Mouse (Mus musculus): Measurements from ENCODE around the gene Mprip. TPM values are rescaled to one million over a fixed set of nuclear protein-coding genes. Genes with fewer than 3 reads are reported as not detected.

Mprip gene
- polyA plus RNA-seq, 1 experiment from 2014 or later = 71.5 TPM

- H3K4me3 ChIP-seq (replicated peaks; ENCODE audit: low read length) = peak within 1 kb of the TSS; percentile 44
- under 1% methylated on average over 50 of the region's 51 CpGs for WGBS
- peak within 1 kb of the TSS; percentile 95 for H3K4me2 ChIP-seq (replicated peaks)
- no peaks in the 10 kb centered on the region for H3K27me3 ChIP-seq (ENCODE audit: control insufficient read depth, insufficient read depth, low read length)
- peaks cover 20% of the 10 kb centered on the region for H3K36me3 ChIP-seq (replicated peaks; ENCODE audit: control insufficient read depth, insufficient read depth)
- H3K9ac ChIP-seq = peak within 1 kb of the TSS; percentile 64
- H3K27ac ChIP-seq = no peak within 1 kb of the TSS
- ATAC-seq (ENCODE audit: low FRiP score) (peak; percentile 75), DNase-seq (ENCODE audit: low spot score) (peak; percentile 33)
- H3K4me1 ChIP-seq (replicated peaks; ENCODE audit: control insufficient read depth, insufficient read depth, low read length) = 0 out of 2 replicates have a peak, but pooled peaks cover 5% of the 10 kb centered on the region
- H3K9me3 ChIP-seq (ENCODE audit: control insufficient read depth, low read length) = no peaks in the 10 kb centered on the region
Observed at GRCm38 (mm10) chr11:59787199-59787781, 126.2 kb downstream of the Mprip start, which contains the start of gene Pld6. Gene Pld6 (minus strand): TSS chr11:59787645.

GRCm38 (mm10) chr11:59789311-59789710 lies 128.2 kb downstream of the Mprip start:
- no peak overlapping the region for H3K27ac ChIP-seq
- ATAC-seq (ENCODE audit: low FRiP score) = no peak
- 92% methylated on average over 1 of the region's 1 CpGs for WGBS
- H3K4me3 ChIP-seq (replicated peaks; ENCODE audit: low read length) = no peak overlapping the region
- H3K9ac ChIP-seq = no peak overlapping the region
- no peaks in the 10 kb centered on the region for H3K27me3 ChIP-seq (ENCODE audit: control insufficient read depth, insufficient read depth, low read length)
- H3K4me2 ChIP-seq (replicated peaks) = no peak overlapping the region
- H3K9me3 ChIP-seq (ENCODE audit: control insufficient read depth, low read length) = no peaks in the 10 kb centered on the region
- H3K4me1 ChIP-seq (replicated peaks; ENCODE audit: control insufficient read depth, insufficient read depth, low read length) = 0 out of 2 replicates have a peak, but pooled peaks cover 5% of the 10 kb centered on the region
- no peak for DNase-seq (ENCODE audit: low spot score)
- peaks cover 38% of the 10 kb centered on the region for H3K36me3 ChIP-seq (replicated peaks; ENCODE audit: control insufficient read depth, insufficient read depth)

- DNase-seq (ENCODE audit: low spot score) (no peak), ATAC-seq (ENCODE audit: low FRiP score) (no peak)
- Histone ChIP-seq H3K4me1 (replicated peaks; ENCODE audit: control insufficient read depth, insufficient read depth, low read length) (no peaks in the 10 kb centered on the region), H3K36me3 (replicated peaks; ENCODE audit: control insufficient read depth, insufficient read depth) (peaks cover 79% of the 10 kb centered on the region), H3K4me2 (replicated peaks) (no peak overlapping the region), H3K4me3 (replicated peaks; ENCODE audit: low read length) (no peak overlapping the region), H3K27me3 (ENCODE audit: control insufficient read depth, insufficient read depth, low read length) (no peaks in the 10 kb centered on the region), H3K9me3 (ENCODE audit: control insufficient read depth, low read length) (no peaks in the 10 kb centered on the region), H3K27ac (no peak overlapping the region), H3K9ac (no peak overlapping the region)
- 89% methylated on average over 6 of the region's 6 CpGs for WGBS
Observed at GRCm38 (mm10) chr11:59793390-59793789, 132.3 kb downstream of the Mprip start.

- 93% methylated on average over 10 of the region's 10 CpGs for WGBS
- ATAC-seq (ENCODE audit: low FRiP score) = no peak
- H3K36me3 ChIP-seq (replicated peaks; ENCODE audit: control insufficient read depth, insufficient read depth) = peaks cover 100% of the 10 kb centered on the region
- DNase-seq (ENCODE audit: low spot score) = no peak
- no peak overlapping the region for H3K4me2 ChIP-seq (replicated peaks)
- no peaks in the 10 kb centered on the region for H3K27me3 ChIP-seq (ENCODE audit: control insufficient read depth, insufficient read depth, low read length)
- no peak overlapping the region for H3K9ac ChIP-seq
- no peak overlapping the region for H3K27ac ChIP-seq
- no peaks in the 10 kb centered on the region for H3K9me3 ChIP-seq (ENCODE audit: control insufficient read depth, low read length)
- no peak overlapping the region for H3K4me3 ChIP-seq (replicated peaks; ENCODE audit: low read length)
- no peaks in the 10 kb centered on the region for H3K4me1 ChIP-seq (replicated peaks; ENCODE audit: control insufficient read depth, insufficient read depth, low read length)
Observed at GRCm38 (mm10) chr11:59800412-59800811, 139.3 kb downstream of the Mprip start.

GRCm38 (mm10) chr11:59801881-59802280 lies 140.8 kb downstream of the Mprip start:
- WGBS = 96% methylated on average over 8 of the region's 8 CpGs
- no peak overlapping the region for H3K9ac ChIP-seq
- no peak overlapping the region for H3K4me2 ChIP-seq (replicated peaks)
- H3K4me1 ChIP-seq (replicated peaks; ENCODE audit: control insufficient read depth, insufficient read depth, low read length) = no peaks in the 10 kb centered on the region
- DNase-seq (ENCODE audit: low spot score) (no peak), ATAC-seq (ENCODE audit: low FRiP score) (no peak)
- H3K36me3 ChIP-seq (replicated peaks; ENCODE audit: control insufficient read depth, insufficient read depth) = peaks cover 100% of the 10 kb centered on the region
- H3K4me3 ChIP-seq (replicated peaks; ENCODE audit: low read length) = no peak overlapping the region
- no peaks in the 10 kb centered on the region for H3K27me3 ChIP-seq (ENCODE audit: control insufficient read depth, insufficient read depth, low read length)
- H3K9me3 ChIP-seq (ENCODE audit: control insufficient read depth, low read length) = no peaks in the 10 kb centered on the region
- no peak overlapping the region for H3K27ac ChIP-seq

- Histone ChIP-seq H3K27me3 (ENCODE audit: control insufficient read depth, insufficient read depth, low read length) (no peaks in the 10 kb centered on the region), H3K4me1 (replicated peaks; ENCODE audit: control insufficient read depth, insufficient read depth, low read length) (peaks cover 5% of the 10 kb centered on the region), H3K9ac (no peak overlapping the region), H3K27ac (no peak overlapping the region), H3K4me2 (replicated peaks) (no peak overlapping the region), H3K9me3 (ENCODE audit: control insufficient read depth, low read length) (no peaks in the 10 kb centered on the region), H3K4me3 (replicated peaks; ENCODE audit: low read length) (no peak overlapping the region), H3K36me3 (replicated peaks; ENCODE audit: control insufficient read depth, insufficient read depth) (peaks cover 95% of the 10 kb centered on the region)
- 94% methylated on average over 14 of the region's 14 CpGs for whole genome bisulfite sequencing
- DNase-seq (ENCODE audit: low spot score) (no peak), ATAC-seq (ENCODE audit: low FRiP score) (no peak)
Observed at GRCm38 (mm10) chr11:59803516-59803915, 142.4 kb downstream of the Mprip start.

- Histone ChIP-seq H3K4me3 (replicated peaks; ENCODE audit: low read length) (no peak overlapping the region), H3K27me3 (ENCODE audit: control insufficient read depth, insufficient read depth, low read length) (no peaks in the 10 kb centered on the region), H3K9ac (no peak overlapping the region), H3K4me1 (replicated peaks; ENCODE audit: control insufficient read depth, insufficient read depth, low read length) (peaks cover 9% of the 10 kb centered on the region), H3K9me3 (ENCODE audit: control insufficient read depth, low read length) (no peaks in the 10 kb centered on the region), H3K36me3 (replicated peaks; ENCODE audit: control insufficient read depth, insufficient read depth) (peaks cover 84% of the 10 kb centered on the region), H3K27ac (no peak overlapping the region), H3K4me2 (replicated peaks) (no peak overlapping the region)
- ATAC-seq (ENCODE audit: low FRiP score) = no peak
- 94% methylated on average over 22 of the region's 22 CpGs for WGBS
- no peak for DNase-seq (ENCODE audit: low spot score)
Observed at GRCm38 (mm10) chr11:59804409-59805110, 143.5 kb downstream of the Mprip start.

- Histone ChIP-seq H3K9ac (no peak overlapping the region), H3K36me3 (replicated peaks; ENCODE audit: control insufficient read depth, insufficient read depth) (peaks cover 77% of the 10 kb centered on the region), H3K4me3 (replicated peaks; ENCODE audit: low read length) (no peak overlapping the region), H3K4me2 (replicated peaks) (no peak overlapping the region), H3K4me1 (replicated peaks; ENCODE audit: control insufficient read depth, insufficient read depth, low read length) (peaks cover 9% of the 10 kb centered on the region), H3K27ac (no peak overlapping the region), H3K27me3 (ENCODE audit: control insufficient read depth, insufficient read depth, low read length) (no peaks in the 10 kb centered on the region), H3K9me3 (ENCODE audit: control insufficient read depth, low read length) (no peaks in the 10 kb centered on the region)
- no peak for DNase-seq (ENCODE audit: low spot score)
- 92% methylated on average over 1 of the region's 1 CpGs for WGBS
- ATAC-seq (ENCODE audit: low FRiP score) = no peak
Observed at GRCm38 (mm10) chr11:59805256-59805655, 144.2 kb downstream of the Mprip start.

- Histone ChIP-seq H3K4me3 (replicated peaks; ENCODE audit: low read length) (no peak overlapping the region), H3K27me3 (ENCODE audit: control insufficient read depth, insufficient read depth, low read length) (no peaks in the 10 kb centered on the region), H3K9ac (no peak overlapping the region), H3K36me3 (replicated peaks; ENCODE audit: control insufficient read depth, insufficient read depth) (peaks cover 73% of the 10 kb centered on the region), H3K9me3 (ENCODE audit: control insufficient read depth, low read length) (no peaks in the 10 kb centered on the region), H3K4me1 (replicated peaks; ENCODE audit: control insufficient read depth, insufficient read depth, low read length) (peaks cover 9% of the 10 kb centered on the region), H3K27ac (no peak overlapping the region), H3K4me2 (replicated peaks) (no peak overlapping the region)
- DNase-seq (ENCODE audit: low spot score) (no peak), ATAC-seq (ENCODE audit: low FRiP score) (no peak)
- WGBS = 96% methylated on average over 2 of the region's 2 CpGs
Observed at GRCm38 (mm10) chr11:59805656-59806055, 144.6 kb downstream of the Mprip start.
